Mouse (Mus musculus): ENCODE measurements at regions not wholly inside any gene's neighbourhood (a gene's known extent, or its start where the extent isn't known, plus 50 kb on each side); places are given as distances from the start of the nearest gene placed in this dataset.

- no peak for DNase-seq (ENCODE audit: low spot score in 2 of 2)
Observed at GRCm38 (mm10) chr9:91823733-91824487, 368.8 kb upstream of the Plscr5 start.

- no peak for DNase-seq (ENCODE audit: low spot score in 2 of 2)
Observed at GRCm38 (mm10) chr9:91818616-91819328, 374.0 kb upstream of the Plscr5 start.

- DNase-seq (ENCODE audit: low spot score in 2 of 2): no peak
Observed at GRCm38 (mm10) chr9:91803372-91803961, 389.3 kb upstream of the Plscr5 start.

- DNase-seq (ENCODE audit: low spot score in 2 of 2): no peak
Observed at GRCm38 (mm10) chr9:91798837-91799225, 393.9 kb upstream of the Plscr5 start.

- DNase-seq (ENCODE audit: low spot score in 2 of 2): peak in 1 of 2 experiments; percentile 31
Observed at GRCm38 (mm10) chr9:91798171-91798836, 394.4 kb upstream of the Plscr5 start.

- no peak for DNase-seq (ENCODE audit: low spot score in 2 of 2)
Observed at GRCm38 (mm10) chr9:91796976-91797375, 395.8 kb upstream of the Plscr5 start.

- DNase-seq (ENCODE audit: low spot score in 2 of 2): no peak
Observed at GRCm38 (mm10) chr9:91752935-91753334, 387.3 kb upstream of the Zic1 start.

GRCm38 (mm10) chr9:91711106-91711505 lies 345.5 kb upstream of the Zic1 start:
- DNase-seq (ENCODE audit: low spot score in 2 of 2): no peak

GRCm38 (mm10) chr9:91680859-91681258 lies 315.2 kb upstream of the Zic1 start:
- no peak for DNase-seq (ENCODE audit: low spot score in 2 of 2)

GRCm38 (mm10) chr9:91666667-91667066 lies 301.1 kb upstream of the Zic1 start:
- no peak for DNase-seq (ENCODE audit: low spot score in 2 of 2)

GRCm38 (mm10) chr9:91660089-91660488 lies 294.5 kb upstream of the Zic1 start:
- DNase-seq (ENCODE audit: low spot score in 2 of 2): no peak

- DNase-seq (ENCODE audit: low spot score in 2 of 2): no peak
Observed at GRCm38 (mm10) chr9:91654071-91654470, 288.5 kb upstream of the Zic1 start.

GRCm38 (mm10) chr9:91652384-91653100 lies 286.9 kb upstream of the Zic1 start:
- DNase-seq (ENCODE audit: low spot score in 2 of 2): no peak

- DNase-seq (ENCODE audit: low spot score in 2 of 2): no peak
Observed at GRCm38 (mm10) chr9:91610401-91610800, 244.8 kb upstream of the Zic1 start.

GRCm38 (mm10) chr9:91609457-91610166 lies 244.0 kb upstream of the Zic1 start:
- DNase-seq (ENCODE audit: low spot score in 2 of 2): no peak

GRCm38 (mm10) chr9:91601740-91602139 lies 236.1 kb upstream of the Zic1 start:
- DNase-seq (ENCODE audit: low spot score in 2 of 2): no peak

- DNase-seq (ENCODE audit: low spot score in 2 of 2): no peak
Observed at GRCm38 (mm10) chr9:91591915-91592314, 226.3 kb upstream of the Zic1 start.

GRCm38 (mm10) chr9:91588756-91589155 lies 223.1 kb upstream of the Zic1 start:
- no peak for DNase-seq (ENCODE audit: low spot score in 2 of 2)

GRCm38 (mm10) chr9:91587861-91588260 lies 222.3 kb upstream of the Zic1 start:
- no peak for DNase-seq (ENCODE audit: low spot score in 2 of 2)

GRCm38 (mm10) chr9:91587271-91587670 lies 221.7 kb upstream of the Zic1 start:
- DNase-seq (ENCODE audit: low spot score in 2 of 2): no peak

GRCm38 (mm10) chr9:91586635-91587034 lies 221.0 kb upstream of the Zic1 start:
- no peak for DNase-seq (ENCODE audit: low spot score in 2 of 2)
